Mouse (Mus musculus) layer of hippocampus, adult 2 months (tissue): Measurements from ENCODE around the gene RPS10-NUDT3. TPM values are rescaled to one million over a fixed set of nuclear protein-coding genes. Genes with fewer than 3 reads are reported as not detected.
A peak's percentile ranks its signal among the peaks of the same experiment; 100 is the strongest.

Experiments
- DNase-seq, 2 experiments: peaks; one replicate each; pipeline ENCODE4 v3.0.0; 2022; ENCODE audit warnings: low spot score in 2 of 2
- H3K27ac ChIP-seq: fragments of 200-600 bp; 2 replicates; pipeline ENCODE4 v1.8.1; 2022
- H3K4me3 ChIP-seq: fragments of 200-600 bp; 2 replicates; pipeline ENCODE4 v1.8.1; 2022; ENCODE audit warnings: mild to moderate bottlenecking
- CTCF ChIP-seq: fragments of 200-600 bp; conservative IDR thresholded peaks from 2 replicates; pipeline ENCODE4 v1.8.1; 2022; ENCODE audit warnings: antibody characterized with exemption, mild to moderate bottlenecking, moderate library complexity
- total RNA-seq, 2 experiments: library from RNA; stranded (reverse); gene quantifications; 2 replicates each; pipeline ENCODE4 v1.2.3; 2021

Gene RPS10-NUDT3
- total RNA-seq, 2 experiments from 2014 or later = not detected

- TF ChIP-seq CTCF = no peak
- H3K27ac ChIP-seq = peak overlapping the region; percentile 100
- H3K4me3 ChIP-seq = peak overlapping the region; percentile 69
- no peak for DNase-seq
These were observed 13.9 kb downstream of the RPS10-NUDT3 start for GRCm38 (mm10) chr17:27621161-27621560.

DNA sequence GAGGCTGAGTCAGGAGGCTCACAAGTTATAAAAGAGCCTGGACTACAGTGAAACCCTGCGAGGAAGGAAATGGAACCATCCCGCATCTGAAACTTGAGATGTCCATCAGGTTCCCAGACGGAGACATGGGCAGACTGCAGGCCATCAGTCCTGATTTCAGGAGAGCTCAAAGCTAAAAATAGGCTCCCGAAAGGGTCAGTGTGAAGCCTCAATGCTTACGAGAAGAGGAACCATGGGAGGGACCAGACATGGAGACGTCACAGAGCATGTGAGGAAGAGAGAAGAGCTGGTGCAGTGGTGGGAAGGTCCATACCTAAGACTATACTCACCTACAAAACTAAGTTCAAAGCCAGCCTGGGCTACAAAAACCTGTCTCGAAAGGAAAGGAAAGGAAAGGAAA, 19.6 kb downstream of the RPS10-NUDT3 start:
- Histone ChIP-seq H3K27ac (no peak overlapping the region), H3K4me3 (no peak overlapping the region)
- no peak for DNase-seq
- TF ChIP-seq CTCF = no peak

GRCm38 (mm10) chr17:27613016-27613415, 22.0 kb downstream of the RPS10-NUDT3 start:
- peak overlapping the region; percentile 88 for H3K27ac ChIP-seq
- TF ChIP-seq CTCF = no peak
- no peak overlapping the region; the same call in 1 of the 2 replicates for H3K4me3 ChIP-seq
- DNase-seq = no peak

- no peak for DNase-seq
- peak overlapping the region; percentile 88 for H3K27ac ChIP-seq
These were observed 23.0 kb downstream of the RPS10-NUDT3 start for GRCm38 (mm10) chr17:27611994-27612393.

GRCm38 (mm10) chr17:27611519-27611884, 23.5 kb downstream of the RPS10-NUDT3 start:
- no peak overlapping the region; the same call in 1 of the 2 replicates for H3K4me3 ChIP-seq
- no peak for DNase-seq
- TF ChIP-seq CTCF = no peak
- peak overlapping the region; percentile 88 for H3K27ac ChIP-seq

More at GRCm38 (mm10) chr17:27611994-27612393, 23.0 kb downstream of the RPS10-NUDT3 start:
- no peak for TF ChIP-seq CTCF
- no peak overlapping the region for H3K4me3 ChIP-seq

DNA sequence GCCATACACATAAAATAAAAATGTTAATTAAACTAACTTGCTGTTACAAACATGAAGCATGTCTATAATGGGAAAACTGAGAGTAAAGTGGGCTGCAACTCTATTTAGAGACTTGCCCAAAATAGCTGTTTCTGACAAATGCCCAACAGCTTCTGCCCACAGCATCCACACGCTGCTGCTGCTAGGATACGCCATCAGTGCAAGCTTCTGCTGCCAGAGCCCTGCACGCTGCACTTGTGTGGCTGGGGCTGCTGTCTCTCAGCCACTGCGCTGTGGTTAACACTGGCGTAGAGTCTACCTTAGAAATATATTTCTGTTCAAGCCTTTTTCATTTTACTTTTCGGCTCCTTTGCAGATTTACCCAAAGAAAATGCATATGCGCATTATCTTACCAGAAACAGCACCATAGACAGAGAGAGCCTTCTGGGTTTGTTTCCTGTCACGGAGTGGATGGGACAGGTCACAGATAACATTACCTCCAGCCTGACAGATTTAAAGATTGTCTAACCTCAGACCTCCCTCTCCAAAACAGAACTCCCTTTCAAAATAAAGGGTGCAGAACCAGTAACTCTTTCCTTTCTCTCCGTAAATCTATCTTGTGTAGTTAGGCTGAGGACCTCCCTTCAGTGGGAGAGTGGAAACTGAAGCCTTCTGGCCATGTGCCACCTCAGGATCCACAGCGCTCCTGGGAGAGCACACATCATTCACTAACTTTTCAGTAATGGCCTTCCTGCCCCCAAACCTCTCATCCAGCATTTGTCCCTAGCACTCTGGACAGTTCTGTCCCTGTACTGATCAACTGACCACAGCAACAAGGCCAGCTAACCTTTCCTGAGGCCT, 24.1 kb downstream of the RPS10-NUDT3 start:
- Histone ChIP-seq H3K4me3 (no peak overlapping the region; the same call in 1 of the 2 replicates), H3K27ac (peak overlapping the region; percentile 88)
- peak; percentile 72 to 82 for DNase-seq
- no peak for TF ChIP-seq CTCF

DNA sequence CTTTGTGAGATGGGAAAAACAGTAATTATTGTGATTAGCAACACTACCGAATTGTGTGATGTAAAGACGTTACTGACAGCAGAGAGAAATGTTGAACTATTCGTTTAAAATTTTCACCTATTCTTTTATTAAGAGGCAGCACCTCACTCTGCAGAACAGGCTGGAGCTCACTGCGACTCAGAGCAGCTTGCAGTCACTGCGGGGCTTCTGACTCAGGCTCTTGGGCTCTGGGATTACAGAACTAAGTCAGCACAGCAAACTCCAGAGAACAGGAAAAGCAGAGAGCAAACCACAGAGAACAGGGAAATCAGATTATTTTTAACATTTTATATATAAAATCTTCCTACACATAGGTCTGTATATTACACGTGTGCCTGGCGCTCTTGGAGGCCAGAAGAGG, 25.4 kb downstream of the RPS10-NUDT3 start:
- no peak for TF ChIP-seq CTCF
- H3K4me3 ChIP-seq = no peak overlapping the region
- peak overlapping the region; percentile 88 for H3K27ac ChIP-seq
- DNase-seq = no peak

- no peak for DNase-seq
- Histone ChIP-seq H3K4me3 (no peak overlapping the region), H3K27ac (peak overlapping the region; percentile 70)
- TF ChIP-seq CTCF = no peak
These were observed 31.3 kb downstream of the RPS10-NUDT3 start for GRCm38 (mm10) chr17:27603522-27604234.

GRCm38 (mm10) chr17:27603036-27603435, 32.0 kb downstream of the RPS10-NUDT3 start:
- no peak for TF ChIP-seq CTCF
- no peak for DNase-seq
- Histone ChIP-seq H3K4me3 (no peak overlapping the region), H3K27ac (peak overlapping the region; percentile 70)

DNA sequence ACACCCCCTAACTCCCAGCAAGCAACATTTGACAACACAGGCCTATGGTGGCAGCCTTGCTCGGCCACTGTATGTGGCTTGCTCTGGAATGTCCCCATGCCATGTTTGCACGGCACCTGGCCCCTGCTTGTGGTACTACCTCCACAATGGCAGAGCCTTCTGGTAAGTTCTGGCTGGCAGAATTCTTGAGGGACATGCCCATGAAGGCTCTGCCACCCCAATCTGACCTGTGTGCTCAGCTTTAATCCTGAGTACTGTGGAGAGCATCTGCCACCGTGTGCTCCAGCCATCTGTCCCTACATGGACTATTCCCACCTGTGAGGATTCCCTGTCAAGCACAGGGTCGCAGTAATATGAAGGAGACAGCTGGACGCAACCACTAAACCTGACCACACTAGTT, 34.2 kb downstream of the RPS10-NUDT3 start:
- H3K27ac ChIP-seq = peak overlapping the region; percentile 70; the same call in 1 of the 2 replicates
- TF ChIP-seq CTCF = no peak
- H3K4me3 ChIP-seq = no peak overlapping the region
- DNase-seq = no peak

GRCm38 (mm10) chr17:27600286-27600685, 34.7 kb downstream of the RPS10-NUDT3 start:
- no peak for DNase-seq

DNA sequence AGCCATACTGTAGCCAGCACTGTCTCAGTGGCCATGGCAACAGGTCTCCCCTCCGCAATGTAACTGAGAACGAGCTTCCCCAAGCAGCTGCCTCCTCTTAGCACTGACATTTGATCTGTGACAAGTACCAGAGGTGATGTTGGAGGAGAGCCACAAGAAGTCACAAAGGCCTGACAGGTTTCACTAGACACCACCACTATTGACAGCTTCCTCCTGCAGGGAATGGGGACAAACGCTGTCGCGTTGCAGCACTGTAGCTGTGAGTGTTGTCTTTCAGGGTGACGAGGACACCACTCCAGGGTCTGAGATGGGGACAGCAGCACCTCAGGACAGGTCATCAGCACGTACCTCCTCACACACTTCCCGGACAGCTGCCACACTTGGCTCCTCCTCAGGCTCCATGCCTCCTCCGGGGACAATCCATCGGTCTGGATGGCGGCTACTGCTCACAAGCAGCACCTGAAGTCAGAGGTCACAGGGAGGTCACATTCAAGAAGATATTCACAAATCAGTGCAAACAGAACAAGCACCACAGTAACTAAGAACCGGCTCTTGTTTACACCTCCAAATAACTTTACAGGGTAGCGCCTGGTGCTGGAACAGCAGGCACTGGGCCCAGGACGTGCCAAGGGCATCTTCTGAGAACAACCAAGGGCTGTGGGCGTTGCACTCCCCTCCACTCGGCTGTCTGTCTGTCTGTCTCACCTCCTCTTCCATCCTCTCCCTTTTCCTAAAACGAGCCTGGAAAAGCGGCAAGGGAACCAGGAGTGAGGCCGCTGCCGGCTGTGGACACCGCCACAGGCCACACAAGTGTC, 38.4 kb downstream of the RPS10-NUDT3 start:
- no peak for TF ChIP-seq CTCF
- Histone ChIP-seq H3K27ac (peak overlapping the region; percentile 62; the same call in 1 of the 2 replicates), H3K4me3 (no peak overlapping the region)
- DNase-seq = no peak

More at GRCm38 (mm10) chr17:27600286-27600685, 34.7 kb downstream of the RPS10-NUDT3 start:
- no peak for TF ChIP-seq CTCF
- H3K27ac ChIP-seq = peak overlapping the region; percentile 70; the same call in 1 of the 2 replicates
- no peak overlapping the region for H3K4me3 ChIP-seq
